Mouse (Mus musculus): ENCODE results near the gene Fam69b. TPM values are rescaled to one million over a fixed set of nuclear protein-coding genes. Genes with fewer than 3 reads are reported as not detected.
A peak's percentile ranks its signal among the peaks of the same experiment; 100 is the strongest.

Gene Fam69b
- polyA plus RNA-seq, 1 experiment = 12.2 TPM

DNA sequence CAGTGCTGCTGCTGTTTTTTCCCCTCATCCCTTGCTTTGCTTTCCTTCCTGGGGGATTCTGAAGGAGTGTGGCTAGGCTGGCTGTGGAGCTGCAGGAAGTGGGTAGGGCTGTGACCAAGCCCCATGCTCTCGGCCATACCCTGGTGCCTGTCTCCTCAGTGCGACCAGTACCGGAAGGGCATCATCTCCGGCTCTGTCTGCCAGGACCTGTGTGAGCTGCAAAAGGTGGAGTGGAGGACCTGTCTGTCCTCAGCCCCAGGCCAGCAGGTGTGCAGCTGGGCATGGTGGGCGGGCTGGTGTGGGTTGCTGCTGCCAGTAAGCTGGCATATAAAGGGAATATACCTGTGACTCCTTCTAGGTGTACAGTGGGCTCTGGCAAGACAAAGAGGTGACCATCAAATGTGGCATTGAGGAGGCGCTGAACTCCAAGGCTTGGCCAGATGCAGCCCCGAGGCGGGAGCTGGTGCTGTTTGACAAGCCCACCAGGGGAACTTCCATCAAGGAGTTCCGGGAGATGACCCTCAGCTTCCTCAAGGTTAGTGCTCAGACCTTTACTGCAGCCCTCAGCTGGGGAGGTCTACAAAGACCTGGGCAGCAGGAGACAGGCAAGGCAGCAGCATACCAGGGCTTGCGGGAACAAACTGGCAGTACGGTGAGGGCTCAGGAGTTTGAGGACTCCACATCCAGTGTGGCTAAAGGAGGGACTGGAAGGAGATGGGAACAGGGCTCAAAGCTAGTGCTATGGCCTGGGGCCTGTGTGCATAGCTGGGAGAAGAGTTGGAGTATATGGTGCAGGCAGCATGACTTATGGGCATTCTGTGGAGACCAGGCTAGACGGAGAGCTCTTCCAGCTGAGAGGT, 6.6 kb downstream of the Fam69b start:
- no peak overlapping the region for H3K27ac ChIP-seq (ENCODE audit: insufficient read depth, low read depth, low read length)
- DNase-seq = peak; percentile 37
- no peak overlapping the region for H3K4me3 ChIP-seq (ENCODE audit: insufficient read depth, low read depth, low read length)
- no peaks in the 10 kb centered on the region for H3K36me3 ChIP-seq (ENCODE audit: control insufficient read depth, insufficient read depth, low read length)
- H3K27me3 ChIP-seq (replicated peaks; ENCODE audit: control insufficient read depth, insufficient read depth, low read length) = no peaks in the 10 kb centered on the region
- TF ChIP-seq POLR2A (IDR thresholded peaks at IDR 0.05; ENCODE audit: low read depth, low read length) = no peak
- WGBS = 66% methylated on average over 12 of the region's 12 CpGs
- H3K4me1 ChIP-seq (ENCODE audit: control insufficient read depth, insufficient read depth, low read length) = peaks cover 13% of the 10 kb centered on the region; the same call in 1 of the 2 replicates

DNA sequence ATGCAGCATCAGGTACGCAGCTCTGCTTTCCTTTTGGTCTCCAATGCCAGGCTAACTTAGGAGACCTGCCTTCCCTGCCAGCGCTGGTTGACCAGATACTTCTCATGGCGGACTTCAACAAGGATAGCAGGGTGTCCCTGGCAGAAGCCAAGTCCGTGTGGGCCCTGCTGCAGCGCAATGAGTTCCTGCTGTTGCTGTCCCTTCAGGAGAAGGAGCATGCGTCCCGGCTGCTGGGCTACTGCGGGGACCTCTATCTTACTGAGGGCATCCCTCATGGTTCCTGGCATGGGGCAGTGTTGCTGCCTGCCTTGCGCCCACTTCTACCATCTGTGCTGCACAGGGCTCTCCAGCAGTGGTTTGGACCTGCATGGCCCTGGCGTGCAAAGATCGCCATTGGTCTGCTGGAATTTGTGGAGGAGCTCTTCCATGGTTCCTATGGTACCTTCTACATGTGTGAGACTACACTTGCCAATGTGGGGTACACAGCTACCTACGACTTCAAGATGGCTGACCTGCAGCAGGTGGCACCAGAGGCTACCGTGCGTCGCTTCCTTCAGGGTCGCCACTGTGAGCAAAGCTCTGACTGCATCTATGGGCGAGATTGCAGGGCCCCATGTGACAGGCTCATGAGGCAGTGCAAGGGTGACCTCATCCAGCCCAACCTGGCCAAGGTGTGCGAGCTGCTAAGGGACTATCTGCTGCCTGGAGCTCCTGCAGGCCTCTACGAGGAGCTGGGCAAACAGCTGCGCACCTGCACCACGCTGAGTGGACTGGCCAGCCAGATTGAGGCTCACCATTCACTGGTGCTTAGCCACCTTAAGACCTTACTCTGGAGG, 7.5 kb downstream of the Fam69b start:
- TF ChIP-seq POLR2A (IDR thresholded peaks at IDR 0.05; ENCODE audit: low read depth, low read length) (no peak), CTCF (conservative IDR thresholded peaks at IDR 0.05; ENCODE audit: insufficient read depth, insufficient read length, low read depth, low read length) (no peak)
- Histone ChIP-seq H3K27ac (ENCODE audit: insufficient read depth, low read depth, low read length) (no peak overlapping the region), H3K4me1 (ENCODE audit: control insufficient read depth, insufficient read depth, low read length) (peaks cover 13% of the 10 kb centered on the region; the same call in 1 of the 2 replicates), H3K27me3 (replicated peaks; ENCODE audit: control insufficient read depth, insufficient read depth, low read length) (no peaks in the 10 kb centered on the region), H3K4me3 (ENCODE audit: insufficient read depth, low read depth, low read length) (no peak overlapping the region), H3K36me3 (ENCODE audit: control insufficient read depth, insufficient read depth, low read length) (no peaks in the 10 kb centered on the region)
- WGBS = 80% methylated on average over 21 of the region's 21 CpGs
- DNase-seq = no peak

DNA sequence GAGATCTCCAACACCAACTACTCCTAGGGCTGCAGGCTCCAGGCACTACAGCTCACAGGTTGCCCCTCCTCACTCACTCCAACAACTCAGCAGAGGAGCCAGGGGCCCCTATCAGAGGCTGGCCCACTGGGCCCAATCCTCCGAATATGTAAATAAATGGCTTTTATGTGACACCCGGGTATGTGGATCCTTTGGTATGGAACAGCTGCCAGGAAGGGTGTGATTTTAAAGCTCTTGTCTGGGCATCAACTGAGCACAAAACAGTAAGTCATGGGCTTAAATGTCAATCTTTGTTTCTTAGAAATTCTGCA, 8.0 kb downstream of the Fam69b start:
- peaks cover 13% of the 10 kb centered on the region; the same call in 1 of the 2 replicates for H3K4me1 ChIP-seq (ENCODE audit: control insufficient read depth, insufficient read depth, low read length)
- TF ChIP-seq CTCF (conservative IDR thresholded peaks at IDR 0.05; ENCODE audit: insufficient read depth, insufficient read length, low read depth, low read length) (no peak), POLR2A (IDR thresholded peaks at IDR 0.05; ENCODE audit: low read depth, low read length) (no peak)
- H3K27ac ChIP-seq (ENCODE audit: insufficient read depth, low read depth, low read length) = no peak overlapping the region
- 51% methylated on average over 2 of the region's 2 CpGs for WGBS
- H3K4me3 ChIP-seq (ENCODE audit: insufficient read depth, low read depth, low read length) = no peak overlapping the region
- H3K27me3 ChIP-seq (replicated peaks; ENCODE audit: control insufficient read depth, insufficient read depth, low read length) = no peaks in the 10 kb centered on the region
- H3K36me3 ChIP-seq (ENCODE audit: control insufficient read depth, insufficient read depth, low read length) = no peaks in the 10 kb centered on the region
- DNase-seq = no peak

DNA sequence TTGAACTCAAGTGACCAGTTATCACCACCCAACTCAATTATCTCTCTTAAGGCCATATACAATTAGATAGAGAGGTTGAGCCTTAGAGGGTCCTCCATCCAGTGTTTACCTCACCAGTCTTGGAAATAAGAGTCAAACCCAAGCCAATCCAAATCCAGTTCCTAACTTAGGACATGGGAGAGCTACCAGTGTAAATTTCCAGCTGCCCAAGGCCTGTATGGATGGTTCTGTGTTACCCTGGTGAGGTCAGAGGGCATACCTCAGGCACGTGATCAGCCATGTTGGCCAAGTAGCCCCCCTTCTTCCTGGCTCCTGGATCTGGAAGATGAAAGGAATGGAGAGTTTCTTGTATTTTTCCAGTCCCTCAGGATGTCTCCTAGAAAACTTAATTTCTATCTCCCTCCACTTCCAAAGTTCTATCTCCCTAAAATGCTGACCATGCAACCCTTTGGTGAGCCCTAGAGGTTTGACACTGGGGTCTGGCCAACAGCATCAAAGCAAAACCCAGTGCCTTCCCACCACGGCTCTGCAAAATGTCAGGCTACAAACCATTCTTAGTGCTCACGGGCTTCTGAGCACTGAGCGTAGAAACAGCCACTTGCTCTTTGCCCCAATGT, 9.2 kb downstream of the Fam69b start:
- TF ChIP-seq CTCF (conservative IDR thresholded peaks at IDR 0.05; ENCODE audit: insufficient read depth, insufficient read length, low read depth, low read length) (no peak), POLR2A (IDR thresholded peaks at IDR 0.05; ENCODE audit: low read depth, low read length) (no peak)
- Histone ChIP-seq H3K27me3 (replicated peaks; ENCODE audit: control insufficient read depth, insufficient read depth, low read length) (no peaks in the 10 kb centered on the region), H3K4me3 (ENCODE audit: insufficient read depth, low read depth, low read length) (no peak overlapping the region), H3K36me3 (ENCODE audit: control insufficient read depth, insufficient read depth, low read length) (no peaks in the 10 kb centered on the region), H3K4me1 (ENCODE audit: control insufficient read depth, insufficient read depth, low read length) (peaks cover 13% of the 10 kb centered on the region; the same call in 1 of the 2 replicates), H3K27ac (ENCODE audit: insufficient read depth, low read depth, low read length) (no peak overlapping the region)
- DNase-seq = no peak
- 55% methylated on average over 4 of the region's 4 CpGs for WGBS

DNA sequence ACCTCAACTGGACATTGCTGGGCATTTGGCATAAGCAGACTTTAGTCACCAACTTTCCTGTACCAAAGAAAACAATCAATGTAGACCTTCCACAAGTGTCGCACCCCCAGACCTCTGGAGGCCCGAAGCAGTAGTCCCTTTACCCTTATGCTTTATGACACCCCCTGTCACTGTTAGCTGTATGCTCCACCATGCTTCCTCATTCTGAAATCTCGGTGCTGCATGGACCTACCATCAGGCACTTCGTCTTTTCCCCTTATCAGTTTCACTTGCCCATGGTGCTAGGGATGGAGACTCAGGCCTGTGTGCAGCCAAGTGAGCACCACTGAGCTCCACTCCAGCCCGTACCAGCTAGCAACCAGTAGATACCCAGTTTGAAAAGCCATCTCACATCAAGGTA, 9.8 kb downstream of the Fam69b start:
- no peak for DNase-seq
- WGBS = 73% methylated on average over 5 of the region's 5 CpGs
- no peak for TF ChIP-seq CTCF (conservative IDR thresholded peaks at IDR 0.05; ENCODE audit: insufficient read depth, insufficient read length, low read depth, low read length)
- no peak for TF ChIP-seq POLR2A (IDR thresholded peaks at IDR 0.05; ENCODE audit: low read depth, low read length)
- Histone ChIP-seq H3K27ac (ENCODE audit: insufficient read depth, low read depth, low read length) (no peak overlapping the region), H3K27me3 (replicated peaks; ENCODE audit: control insufficient read depth, insufficient read depth, low read length) (no peaks in the 10 kb centered on the region), H3K36me3 (ENCODE audit: control insufficient read depth, insufficient read depth, low read length) (no peaks in the 10 kb centered on the region), H3K4me1 (ENCODE audit: control insufficient read depth, insufficient read depth, low read length) (peaks cover 13% of the 10 kb centered on the region; the same call in 1 of the 2 replicates), H3K4me3 (ENCODE audit: insufficient read depth, low read depth, low read length) (no peak overlapping the region)

DNA sequence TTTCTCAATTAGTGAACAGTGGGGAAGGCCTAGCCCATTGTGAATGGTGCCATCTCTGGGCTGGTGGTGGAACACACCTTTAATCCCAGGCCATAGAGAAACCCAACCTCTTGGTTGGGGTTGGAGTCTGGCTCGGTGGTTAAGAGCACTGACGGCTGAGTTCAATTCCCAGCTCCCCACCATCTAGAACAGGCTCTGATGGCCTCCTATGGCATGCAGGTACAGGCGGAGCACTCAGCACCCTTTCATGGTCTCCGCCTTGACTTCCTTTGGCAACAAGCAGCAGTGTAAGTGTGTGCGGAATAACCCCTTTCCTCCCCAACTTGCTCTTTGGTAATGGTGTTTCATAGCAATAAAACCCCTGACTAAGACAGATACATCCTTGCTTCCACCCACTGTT, 10.3 kb downstream of the Fam69b start:
- H3K36me3 ChIP-seq (ENCODE audit: control insufficient read depth, insufficient read depth, low read length) = no peaks in the 10 kb centered on the region
- DNase-seq = no peak
- no peaks in the 10 kb centered on the region for H3K27me3 ChIP-seq (replicated peaks; ENCODE audit: control insufficient read depth, insufficient read depth, low read length)
- 65% methylated on average over 5 of the region's 5 CpGs for WGBS
- TF ChIP-seq POLR2A (IDR thresholded peaks at IDR 0.05; ENCODE audit: low read depth, low read length) (no peak), CTCF (conservative IDR thresholded peaks at IDR 0.05; ENCODE audit: insufficient read depth, insufficient read length, low read depth, low read length) (no peak)
- no peak overlapping the region for H3K4me3 ChIP-seq (ENCODE audit: insufficient read depth, low read depth, low read length)
- no peak overlapping the region for H3K27ac ChIP-seq (ENCODE audit: insufficient read depth, low read depth, low read length)
- H3K4me1 ChIP-seq (ENCODE audit: control insufficient read depth, insufficient read depth, low read length) = peaks cover 13% of the 10 kb centered on the region; the same call in 1 of the 2 replicates

DNA sequence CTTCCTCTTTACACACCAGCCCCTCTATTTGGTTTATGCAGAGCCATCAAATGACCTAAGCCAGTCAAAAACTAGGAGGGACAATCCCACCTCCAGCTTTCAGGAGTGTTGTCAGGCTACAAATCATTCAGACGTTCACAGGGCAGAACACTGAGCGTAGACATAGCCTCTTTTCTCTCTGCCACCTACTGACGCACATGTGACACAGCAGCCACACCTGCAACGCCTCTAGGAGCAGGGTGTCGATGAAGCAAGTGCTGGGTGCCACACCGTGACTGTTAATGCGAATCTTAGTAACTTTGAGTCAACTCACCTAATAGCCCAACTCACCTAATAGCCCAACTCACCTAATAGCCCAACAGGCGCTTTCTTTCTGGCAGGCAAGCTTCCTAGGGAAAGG, 10.8 kb downstream of the Fam69b start:
- peak; percentile 73 for DNase-seq

More for the DNA sequence above, 10.8 kb downstream of the Fam69b start:
- Histone ChIP-seq H3K27ac (ENCODE audit: insufficient read depth, low read depth, low read length) (no peak overlapping the region), H3K4me1 (ENCODE audit: control insufficient read depth, insufficient read depth, low read length) (peaks cover 13% of the 10 kb centered on the region; the same call in 1 of the 2 replicates), H3K36me3 (ENCODE audit: control insufficient read depth, insufficient read depth, low read length) (no peaks in the 10 kb centered on the region), H3K4me3 (ENCODE audit: insufficient read depth, low read depth, low read length) (peak overlapping the region; percentile 19), H3K27me3 (replicated peaks; ENCODE audit: control insufficient read depth, insufficient read depth, low read length) (no peaks in the 10 kb centered on the region)
- TF ChIP-seq POLR2A (IDR thresholded peaks at IDR 0.05; ENCODE audit: low read depth, low read length) (no peak), CTCF (conservative IDR thresholded peaks at IDR 0.05; ENCODE audit: insufficient read depth, insufficient read length, low read depth, low read length) (peak; percentile 68)
- 3% methylated on average over 8 of the region's 8 CpGs for WGBS

Data from kidney, adult 2 months (tissue).